Mouse (Mus musculus): ENCODE measurements around the gene Aspscr1. TPM values are rescaled to one million over a fixed set of nuclear protein-coding genes. Genes with fewer than 3 reads are reported as not detected.
"Not testable (repeated sequence)": the region's sequence is repeated elsewhere in the genome, so short reads cannot be mapped to it uniquely, and the experiment has no call there.

Aspscr1 gene
- total RNA-seq, 2 experiments from 2014 or later = 108 to 110 TPM

- no peak for DNase-seq (ENCODE audit: low spot score in 2 of 2)
These were observed 40.2 kb downstream of the Aspscr1 start for GRCm38 (mm10) chr11:120712771-120713568.

- DNase-seq (ENCODE audit: low spot score in 2 of 2) = peak; percentile 75 to 95
These were observed 41.1 kb downstream of the Aspscr1 start, which contains the start of the genes Cenpx and Lrrc45 for GRCm38 (mm10) chr11:120713580-120714518. Cenpx (minus strand) TSS chr11:120713738. Lrrc45 (plus strand) TSS chr11:120713925.

DNA sequence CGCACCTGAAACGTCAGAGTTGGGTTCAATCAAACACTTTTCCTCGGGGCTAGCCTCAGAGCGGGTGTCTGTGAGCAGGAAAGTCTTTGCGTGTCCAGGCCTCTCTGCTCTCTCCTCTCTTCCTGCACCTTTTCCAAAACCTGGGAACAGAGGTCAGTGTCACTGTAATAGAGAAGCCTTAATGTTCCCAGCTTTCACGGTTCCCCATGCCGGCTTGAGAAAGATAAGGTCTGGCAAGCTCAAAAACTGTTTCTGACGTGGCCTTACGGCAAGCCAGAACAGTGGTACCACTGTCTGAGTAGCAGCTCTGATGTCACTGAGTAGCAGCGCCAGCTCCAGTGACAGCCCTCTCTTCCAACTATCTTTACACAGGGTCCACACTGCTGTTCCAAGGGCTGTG lies 41.8 kb downstream of the Aspscr1 start:
- DNase-seq (ENCODE audit: low spot score in 2 of 2) = no peak

GRCm38 (mm10) chr11:120715131-120715530 lies 42.4 kb downstream of the Aspscr1 start:
- no peak for DNase-seq (ENCODE audit: low spot score in 2 of 2)

DNA sequence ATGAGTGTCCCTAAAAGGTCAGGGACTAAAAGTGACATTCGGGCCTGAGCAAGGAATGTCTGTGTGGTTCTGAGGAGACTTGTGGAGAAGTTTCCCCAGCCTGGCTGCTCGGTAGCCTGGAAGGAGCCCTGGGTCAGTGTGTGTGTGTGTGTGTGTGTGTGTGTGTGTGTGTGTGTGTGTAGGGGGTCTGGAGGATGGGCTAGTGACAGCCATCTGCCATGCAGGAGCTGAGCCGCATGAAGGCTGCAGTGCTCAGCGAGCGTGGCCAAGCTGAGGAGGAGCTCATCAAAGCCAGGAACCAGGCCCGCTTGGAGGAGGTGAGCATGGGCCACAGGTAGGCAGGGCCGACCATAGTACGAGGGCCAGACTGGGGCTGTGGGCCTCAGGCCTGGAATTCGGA lies 46.5 kb downstream of the Aspscr1 start:
- DNase-seq (ENCODE audit: low spot score in 2 of 2) = no peak

- DNase-seq (ENCODE audit: low spot score in 2 of 2) = no peak
These were observed 47.1 kb downstream of the Aspscr1 start for GRCm38 (mm10) chr11:120719841-120720376.

- peak; percentile 76 to 91 for DNase-seq (ENCODE audit: low spot score in 2 of 2)
These were observed 47.7 kb downstream of the Aspscr1 start for GRCm38 (mm10) chr11:120720450-120720849.

DNA sequence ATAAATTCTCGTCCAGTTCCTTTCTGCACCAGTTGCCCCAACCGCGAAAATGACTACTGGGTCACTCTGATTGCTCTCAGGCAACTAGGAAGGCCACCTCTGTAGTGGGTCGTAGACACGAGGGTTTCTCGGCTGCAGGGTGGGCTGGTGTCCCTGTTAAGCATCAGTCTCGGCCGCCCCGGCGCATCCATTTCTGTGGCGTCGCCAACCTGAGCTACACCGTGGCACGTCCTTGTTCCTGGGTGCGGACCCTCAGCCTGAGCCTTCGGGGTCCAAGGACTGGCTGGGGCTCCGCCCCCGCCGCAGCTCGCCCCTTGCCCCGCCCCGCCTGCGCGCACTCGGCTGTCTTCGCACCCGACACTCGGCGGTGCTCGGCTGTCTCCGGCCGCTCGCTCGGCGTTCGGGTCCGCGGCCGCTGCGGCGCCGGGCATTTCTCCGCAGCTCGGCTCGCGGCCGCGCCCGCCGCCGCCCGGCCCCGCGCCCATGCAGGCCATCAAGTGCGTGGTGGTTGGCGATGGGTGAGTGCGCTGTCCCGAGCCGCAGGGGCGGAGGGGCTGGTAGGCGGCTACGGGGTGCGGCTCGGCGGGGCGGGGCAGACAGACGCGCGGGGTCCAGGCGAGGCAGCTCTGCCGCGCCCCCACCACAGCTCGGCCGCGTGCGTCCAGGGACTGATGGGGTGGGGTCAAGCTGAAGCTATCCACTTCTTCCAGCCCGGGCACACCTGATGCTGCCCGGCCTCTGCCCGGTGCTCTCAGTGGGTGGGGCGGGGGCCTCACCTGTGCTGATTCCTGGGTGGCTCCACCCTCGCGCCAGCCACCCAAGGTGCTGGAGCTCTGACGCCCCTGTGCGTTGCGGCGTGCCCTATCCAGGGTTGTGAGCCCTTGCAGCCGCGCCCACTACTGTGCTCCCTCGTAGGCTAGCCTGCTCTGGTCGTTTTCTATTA lies 48.6 kb downstream of the Aspscr1 start, which contains the start of gene Rac3:
Rac3 (plus strand) TSS at position 347 of the 943 bp plus-strand sequence.
- DNase-seq (ENCODE audit: low spot score in 2 of 2) = peak in 1 of 2 experiments; percentile 42

DNA sequence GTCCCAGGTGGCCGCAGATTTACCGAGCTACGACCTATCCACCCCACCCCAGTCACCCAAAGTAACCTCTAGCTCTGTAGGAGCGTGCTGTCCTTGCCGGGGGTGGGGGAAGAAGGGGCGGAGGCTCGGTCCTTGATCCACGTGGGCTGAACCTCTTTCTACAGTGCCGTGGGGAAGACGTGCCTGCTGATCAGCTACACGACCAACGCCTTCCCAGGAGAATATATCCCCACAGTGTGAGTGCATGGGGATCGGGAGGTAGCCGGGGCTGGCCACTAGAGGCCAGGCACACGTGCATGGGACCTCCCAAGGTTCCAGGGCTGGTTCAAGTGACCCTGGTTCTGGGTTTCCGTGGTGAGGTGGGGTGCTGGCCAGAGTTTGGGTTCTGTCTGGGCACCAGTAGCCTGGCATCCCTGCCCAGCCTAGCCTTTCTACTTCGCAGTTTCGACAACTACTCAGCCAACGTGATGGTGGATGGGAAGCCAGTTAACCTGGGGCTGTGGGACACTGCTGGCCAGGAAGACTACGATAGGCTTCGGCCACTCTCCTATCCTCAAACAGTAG lies 49.4 kb downstream of the Aspscr1 start:
- no peak for DNase-seq (ENCODE audit: low spot score in 2 of 2)

DNA sequence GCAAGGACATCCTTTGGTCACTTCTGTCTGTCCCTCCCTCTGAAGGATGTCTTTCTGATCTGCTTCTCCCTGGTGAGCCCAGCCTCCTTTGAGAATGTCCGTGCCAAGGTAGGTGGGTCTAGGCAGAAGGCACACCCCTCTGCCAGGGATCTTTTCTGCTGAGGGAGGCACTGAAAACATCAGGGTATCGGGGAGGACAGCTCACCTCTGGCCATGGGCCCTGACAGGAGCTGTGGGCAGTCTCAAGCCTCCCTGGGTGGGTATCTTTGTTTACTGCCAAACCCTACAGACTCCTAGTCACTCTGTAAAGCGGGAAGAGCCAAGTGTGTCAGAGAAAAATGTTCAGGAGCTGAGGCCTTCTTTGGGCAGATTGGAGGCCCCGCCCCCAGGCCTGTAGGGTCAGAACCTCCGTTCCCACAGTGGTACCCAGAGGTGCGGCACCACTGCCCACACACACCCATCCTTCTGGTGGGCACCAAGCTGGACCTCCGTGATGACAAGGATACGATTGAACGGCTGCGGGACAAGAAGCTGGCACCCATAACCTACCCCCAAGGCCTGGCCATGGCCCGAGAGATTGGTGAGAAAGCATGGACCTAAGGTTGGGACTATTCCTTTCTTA lies 50.1 kb downstream of the Aspscr1 start:
- DNase-seq (ENCODE audit: low spot score in 2 of 2) = no peak

DNA sequence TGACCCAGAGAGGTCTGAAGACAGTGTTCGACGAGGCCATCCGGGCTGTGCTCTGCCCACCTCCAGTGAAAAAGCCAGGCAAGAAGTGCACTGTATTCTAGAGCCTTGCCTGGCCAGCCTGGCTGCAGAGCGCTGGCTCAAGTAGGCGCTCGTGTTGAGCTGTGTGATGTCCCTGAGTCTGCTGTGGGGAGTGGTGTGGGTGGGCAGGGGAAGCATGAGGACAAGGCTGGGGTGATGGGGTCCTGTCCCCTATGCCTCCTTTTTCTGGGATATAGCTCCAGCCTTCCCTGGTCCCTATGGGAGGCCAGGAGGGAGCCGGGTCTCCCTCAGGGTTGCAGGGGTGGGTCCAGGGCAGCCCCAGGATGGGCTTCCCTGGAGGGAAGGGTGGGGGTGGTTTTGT lies 50.7 kb downstream of the Aspscr1 start:
- DNase-seq (ENCODE audit: low spot score in 2 of 2) = no peak

DNA sequence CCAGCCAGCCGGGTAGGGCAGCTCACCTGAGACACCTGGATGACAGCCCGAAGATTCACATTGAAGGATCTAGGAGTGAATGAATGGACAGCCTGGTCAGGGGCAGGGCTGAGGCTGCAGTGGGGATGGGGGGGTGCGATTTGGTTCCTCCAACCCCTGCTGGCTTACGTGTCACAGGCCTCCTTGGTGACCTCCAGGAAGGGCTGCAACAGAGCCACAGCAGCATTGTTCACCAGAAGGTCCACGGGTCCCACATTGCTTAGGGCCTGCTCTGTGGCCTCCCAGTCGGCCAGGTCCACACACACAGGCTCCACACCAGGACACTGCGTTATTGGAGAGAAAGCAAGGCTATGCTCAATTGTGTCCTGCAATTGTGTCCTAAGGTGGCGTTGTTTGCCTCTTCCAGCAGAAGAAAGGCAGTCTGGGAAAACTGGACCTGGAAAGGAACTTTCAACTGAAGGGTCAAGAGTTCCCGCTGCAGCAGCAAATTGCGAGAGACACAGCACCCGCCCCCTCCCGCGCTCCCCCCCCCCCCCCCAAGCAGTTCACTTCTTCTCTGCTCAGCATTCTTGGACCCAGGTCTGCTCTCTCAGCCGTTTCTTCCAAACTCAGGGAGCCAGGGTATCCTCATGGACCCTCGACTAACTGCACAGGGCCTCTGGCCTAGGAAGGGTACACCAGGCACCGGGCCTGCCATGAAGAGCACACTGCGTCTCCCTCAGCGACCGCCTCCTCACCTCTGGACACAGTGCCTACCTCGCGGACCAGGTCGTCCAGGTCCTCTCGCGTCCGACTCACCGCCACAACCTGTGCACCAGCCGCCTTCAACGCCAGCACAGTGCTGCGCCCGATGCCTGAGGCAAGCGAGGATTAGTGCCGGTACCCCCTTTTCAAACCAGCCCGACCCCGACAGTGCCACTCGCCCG lies 53.7 kb downstream of the Aspscr1 start:
- DNase-seq (ENCODE audit: low spot score in 2 of 2) = no peak

GRCm38 (mm10) chr11:120727169-120727527 lies 54.4 kb downstream of the Aspscr1 start, which contains the start of gene Dcxr:
Dcxr (minus strand) TSS chr11:120727281.
- peak; percentile 53 to 77 for DNase-seq (ENCODE audit: low spot score in 2 of 2)

- DNase-seq (ENCODE audit: low spot score in 2 of 2) = no peak
These were observed 54.8 kb downstream of the Aspscr1 start for GRCm38 (mm10) chr11:120727564-120727963.

- DNase-seq (ENCODE audit: low spot score in 2 of 2) = no peak
These were observed 55.9 kb downstream of the Aspscr1 start for GRCm38 (mm10) chr11:120728530-120729240.

GRCm38 (mm10) chr11:120729432-120730050 lies 56.8 kb downstream of the Aspscr1 start:
- not testable (repeated sequence) for DNase-seq (ENCODE audit: low spot score in 2 of 2)

GRCm38 (mm10) chr11:120730331-120730870 lies 57.6 kb downstream of the Aspscr1 start:
- DNase-seq (ENCODE audit: low spot score in 2 of 2) = no peak

Data from adrenal gland, postnatal 4 days (tissue).